Mouse (Mus musculus) ES-CJ7 (cell line): ENCODE data around the gene Cd79a.

ENCODE experiments used
- DNase-seq: peaks from one replicate; pipeline ENCODE4 v3.0.0; 2011; ENCODE audit warnings: low read depth, low spot score

Gene Cd79a

DNA sequence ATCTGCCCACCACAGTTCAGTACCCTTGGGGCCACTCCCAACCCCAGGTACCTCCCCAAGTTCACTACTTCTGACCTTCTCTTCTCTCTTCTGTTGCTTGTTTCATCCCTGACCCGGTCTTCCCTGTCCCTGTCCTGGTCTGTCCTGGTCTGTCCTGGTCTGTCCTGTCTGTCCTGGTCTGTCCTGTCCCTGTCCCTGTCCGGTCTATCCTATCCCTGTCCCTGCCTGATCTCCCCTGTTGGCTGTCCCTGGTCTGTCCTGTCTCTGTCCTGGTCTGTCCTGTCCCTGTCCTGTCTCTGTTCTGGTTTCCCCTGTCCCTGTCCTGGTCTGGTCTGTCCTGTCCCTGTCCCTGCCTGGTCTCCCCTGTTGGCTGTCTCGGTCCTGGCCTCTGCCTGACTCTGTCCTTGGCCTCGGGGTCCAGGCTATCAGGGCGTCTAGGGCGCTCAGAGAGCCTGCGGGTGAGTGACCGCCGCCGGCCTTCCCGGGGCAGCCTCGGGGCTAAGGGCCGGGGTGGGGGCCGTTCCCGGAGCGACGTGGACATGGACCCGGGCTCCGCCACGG is 21.7 kb downstream of the Cd79a start:
- no peak for DNase-seq

DNA sequence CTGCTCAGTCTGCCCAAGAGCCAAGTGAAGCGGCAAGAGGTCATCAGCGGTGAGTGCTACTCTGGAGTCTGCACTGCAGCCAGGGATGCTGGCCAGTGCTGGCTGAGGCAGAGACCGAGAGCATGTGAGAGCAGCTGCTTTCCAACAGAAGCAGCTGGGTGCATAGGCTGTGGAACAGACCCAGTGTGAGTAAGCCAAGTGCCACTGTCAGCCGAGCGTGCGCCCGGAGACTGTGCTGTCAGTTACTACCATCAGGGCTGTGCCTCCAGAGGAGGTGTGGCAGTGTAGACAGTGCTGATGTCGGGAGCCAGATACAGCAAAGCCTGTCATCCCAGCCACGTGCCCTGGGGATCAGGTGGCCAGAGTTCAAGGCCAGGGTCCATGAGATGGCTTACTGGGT is 22.5 kb downstream of the Cd79a start:
- no peak for DNase-seq

GRCm38 (mm10) chr7:24930475-24930874 is 33.3 kb downstream of the Cd79a start:
- DNase-seq, result no peak

GRCm38 (mm10) chr7:24931651-24932050 is 34.5 kb downstream of the Cd79a start:
- DNase-seq, result no peak

GRCm38 (mm10) chr7:24943641-24944040 is 46.5 kb downstream of the Cd79a start:
- DNase-seq, result no peak

- DNase-seq, result no peak
Measured at GRCm38 (mm10) chr7:24944257-24944950, 47.2 kb downstream of the Cd79a start, which contains the start of gene Gm4881. Gene Gm4881 (minus strand): TSS chr7:24944494.

DNA sequence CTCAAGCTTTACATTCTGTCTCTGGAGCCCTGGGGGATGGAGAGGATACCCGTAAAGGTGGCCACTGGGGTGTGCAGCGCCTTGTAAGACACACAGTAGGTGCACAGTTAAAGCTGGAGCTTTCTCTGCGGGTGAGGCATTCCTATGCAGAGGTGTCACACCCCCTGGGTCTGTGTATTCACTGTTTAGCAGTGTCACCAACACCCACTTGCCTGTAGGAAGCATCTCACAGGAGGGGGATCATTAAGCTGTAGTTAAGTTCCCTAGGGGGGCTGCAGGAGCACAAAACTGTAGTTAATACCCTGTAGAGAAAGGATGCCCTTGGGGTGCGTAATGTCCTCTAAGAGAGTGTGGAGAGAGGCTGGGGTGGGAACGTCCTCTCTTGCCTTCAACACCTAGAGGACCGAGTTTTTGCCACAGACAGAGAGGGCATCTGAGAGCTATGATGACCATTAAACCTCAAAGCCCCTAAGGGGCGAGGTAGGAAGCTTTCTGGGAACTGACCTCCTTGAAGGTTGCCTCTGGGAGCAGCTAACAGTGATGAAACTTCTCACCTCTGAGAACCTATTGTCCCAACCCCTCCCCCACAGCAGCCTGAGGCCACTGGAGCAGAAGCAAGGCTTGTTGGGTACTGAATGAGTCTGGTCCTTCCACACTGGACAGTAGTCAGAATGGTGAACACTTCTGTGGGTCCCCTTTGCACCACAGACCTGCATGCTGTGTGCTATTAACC is 50.3 kb downstream of the Cd79a start:
- DNase-seq, result peak; percentile 88

- DNase-seq, result no peak
Measured at GRCm38 (mm10) chr7:24948774-24949173, 51.6 kb downstream of the Cd79a start.

- peak; percentile 90 for DNase-seq
Measured at GRCm38 (mm10) chr7:24949958-24950623, 52.9 kb downstream of the Cd79a start.
